8 mouse cellular contexts compared by ENCODE assay signal in the genomic region with DNA sequence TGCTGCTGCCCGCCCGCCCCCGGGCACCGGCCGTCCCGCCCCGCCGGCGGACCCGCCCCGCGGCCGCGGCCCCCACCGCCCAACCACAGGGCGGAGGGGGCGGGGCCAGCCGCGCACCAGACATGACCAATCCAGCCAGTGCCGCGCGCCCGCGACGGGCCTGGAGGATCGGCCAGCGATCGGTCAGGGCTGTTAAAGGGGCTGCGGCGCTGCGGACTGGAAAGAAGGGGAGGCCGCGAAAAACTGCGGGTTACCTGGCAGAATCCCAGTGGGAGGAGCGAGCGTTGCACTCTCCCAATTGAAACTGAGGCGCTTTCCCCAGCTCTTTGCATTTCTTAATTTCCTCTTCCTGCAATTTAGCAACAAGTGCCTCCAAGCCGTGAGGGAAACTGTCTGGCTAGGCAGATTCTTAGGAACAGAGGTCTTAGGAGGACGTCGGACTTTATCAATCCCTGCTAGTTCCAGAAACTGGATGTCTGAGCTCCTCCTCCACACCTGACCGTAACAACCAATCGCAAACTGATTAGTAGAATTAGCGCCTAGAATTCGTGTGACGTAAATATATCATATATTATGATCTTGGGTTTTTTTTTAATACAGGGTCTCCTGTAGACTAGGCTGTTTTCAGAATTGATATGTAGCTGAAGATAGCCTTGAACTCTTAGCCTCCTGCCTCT. TPM values are rescaled to one million over a fixed set of nuclear protein-coding genes. Genes with fewer than 3 reads are reported as not detected.
DNase-seq lines count a peak whose midpoint lies in the region; ATAC-seq and TF ChIP-seq lines count a peak whose summit lies in the region.

TSS of gene Tex2 (minus strand) at position 463 of the 677 bp plus-strand sequence.

- TF ChIP-seq CTCF in C2C12 (IDR thresholded peaks at IDR 0.05; ENCODE audit: control insufficient read depth, insufficient read depth, insufficient read length) = no peak
- TF ChIP-seq CTCF in brain, embryonic 14.5 days (IDR thresholded peaks at IDR 0.05; ENCODE audit: borderline replicate concordance, extremely low read depth, insufficient read depth, insufficient read length) = no peak
- peak; percentile 8; the same call in 1 of the 2 replicates for TF ChIP-seq CTCF in kidney, postnatal 0 days (IDR thresholded peaks at IDR 0.05; ENCODE audit: low read depth)

- H3K4me2 ChIP-seq in heart, embryonic 12.5 days = peak within 1 kb of the TSS; percentile 75
- H3K4me2 ChIP-seq in kidney, postnatal 0 days (ENCODE audit: low read length) = peak within 1 kb of the TSS; percentile 76
- H3K4me2 ChIP-seq in liver, embryonic 11.5 days = peak within 1 kb of the TSS; percentile 83
- H3K4me2 ChIP-seq in stomach, embryonic 15.5 days = peak within 1 kb of the TSS; percentile 89

- no peaks in the 10 kb centered on the region for H3K79me3 ChIP-seq in C2C12 (ENCODE audit: low read depth)

- H3K27me3 ChIP-seq in C2C12 (ENCODE audit: control insufficient read depth, insufficient read depth, insufficient read length) = no peaks in the 10 kb centered on the region
- H3K27me3 ChIP-seq in erythroblast, embryonic 14.5 days (ENCODE audit: control insufficient read depth) = 0 out of 2 replicates have a peak, but pooled peaks cover 3% of the 10 kb centered on the region
- no peaks in the 10 kb centered on the region for H3K27me3 ChIP-seq in heart, embryonic 12.5 days (replicated peaks)
- H3K27me3 ChIP-seq in kidney, postnatal 0 days (ENCODE audit: insufficient read depth, low read length) = no peaks in the 10 kb centered on the region
- no peaks in the 10 kb centered on the region for H3K27me3 ChIP-seq in liver, embryonic 11.5 days (replicated peaks; ENCODE audit: control insufficient read depth, insufficient read depth, low read length)
- H3K27me3 ChIP-seq in stomach, embryonic 15.5 days (replicated peaks) = no peaks in the 10 kb centered on the region

- WGBS in heart, embryonic 12.5 days = 1% methylated on average over 45 of the region's 45 CpGs
- WGBS in kidney, postnatal 0 days = under 1% methylated on average over 43 of the region's 45 CpGs
- under 1% methylated on average over 45 of the region's 45 CpGs for WGBS in liver, embryonic 11.5 days
- under 1% methylated on average over 45 of the region's 45 CpGs for WGBS in stomach, embryonic 15.5 days

- peak within 1 kb of the TSS; percentile 92 for H3ac ChIP-seq in C2C12 (ENCODE audit: control insufficient read depth, insufficient read length, low read depth)

- ATAC-seq in heart, embryonic 12.5 days (ENCODE audit: insufficient number of reproducible peaks, low FRiP score) = peak; percentile 95
- ATAC-seq in kidney, postnatal 0 days (replicated peaks; ENCODE audit: low FRiP score, low read depth) = peak; percentile 98
- ATAC-seq in liver, embryonic 11.5 days (replicated peaks; ENCODE audit: low FRiP score) = peak; percentile 95
- peak; percentile 97 for ATAC-seq in stomach, embryonic 15.5 days (ENCODE audit: insufficient read depth, low FRiP score, low read depth)

- peak within 1 kb of the TSS; percentile 82 for H3K4me3 ChIP-seq in C2C12 (ENCODE audit: insufficient read depth, poor library complexity, severe bottlenecking)
- peak within 1 kb of the TSS; percentile 88 for H3K4me3 ChIP-seq in erythroblast, embryonic 14.5 days (replicated peaks)
- H3K4me3 ChIP-seq in heart, embryonic 12.5 days = peak within 1 kb of the TSS; percentile 83
- peak within 1 kb of the TSS; percentile 73 for H3K4me3 ChIP-seq in kidney, postnatal 0 days (replicated peaks; ENCODE audit: low read depth, low read length)
- peak within 1 kb of the TSS; percentile 96 for H3K4me3 ChIP-seq in liver, embryonic 11.5 days (ENCODE audit: low read depth, low read length)
- peak within 1 kb of the TSS; percentile 99 for H3K4me3 ChIP-seq in stomach, embryonic 15.5 days (replicated peaks)

- DNase-seq in brain, embryonic 14.5 days (ENCODE audit: low read depth) = peak; percentile 98
- DNase-seq in kidney, postnatal 0 days (ENCODE audit: low spot score) = peak; percentile 98
- peak; percentile 94 for DNase-seq in liver, embryonic 11.5 days (ENCODE audit: low spot score)
- peak; percentile 83 for DNase-seq in naive thymus-derived CD4-positive, alpha-beta T cell, adult 2 months (ENCODE audit: low read depth)

- peak within 1 kb of the TSS; percentile 83 for H3K27ac ChIP-seq in heart, embryonic 12.5 days (ENCODE audit: poor library complexity, severe bottlenecking)
- peak within 1 kb of the TSS; percentile 85 for H3K27ac ChIP-seq in kidney, postnatal 0 days
- H3K27ac ChIP-seq in liver, embryonic 11.5 days (ENCODE audit: low read depth, low read length) = peak within 1 kb of the TSS; percentile 94
- peak within 1 kb of the TSS; percentile 94 for H3K27ac ChIP-seq in stomach, embryonic 15.5 days

- H3K9me3 ChIP-seq in erythroblast, embryonic 14.5 days (ENCODE audit: control insufficient read depth, low read length) = no peaks in the 10 kb centered on the region
- no peaks in the 10 kb centered on the region for H3K9me3 ChIP-seq in heart, embryonic 12.5 days (replicated peaks)
- no peaks in the 10 kb centered on the region for H3K9me3 ChIP-seq in kidney, postnatal 0 days (replicated peaks; ENCODE audit: low read length)
- H3K9me3 ChIP-seq in liver, embryonic 11.5 days (ENCODE audit: control insufficient read depth, low read length) = no peaks in the 10 kb centered on the region
- H3K9me3 ChIP-seq in stomach, embryonic 15.5 days = no peaks in the 10 kb centered on the region

- H3K4me1 ChIP-seq in erythroblast, embryonic 14.5 days (ENCODE audit: control insufficient read depth) = peaks cover 43% of the 10 kb centered on the region
- H3K4me1 ChIP-seq in heart, embryonic 12.5 days (replicated peaks) = peaks cover 40% of the 10 kb centered on the region
- H3K4me1 ChIP-seq in kidney, postnatal 0 days (replicated peaks; ENCODE audit: insufficient read depth, low read length) = peaks cover 8% of the 10 kb centered on the region; the same call in 1 of the 2 replicates
- peaks cover 21% of the 10 kb centered on the region for H3K4me1 ChIP-seq in liver, embryonic 11.5 days (replicated peaks; ENCODE audit: control insufficient read depth, insufficient read depth, low read length)
- H3K4me1 ChIP-seq in stomach, embryonic 15.5 days = peaks cover 18% of the 10 kb centered on the region

- TF ChIP-seq POLR2A in brain, embryonic 14.5 days (IDR thresholded peaks at IDR 0.05; ENCODE audit: borderline replicate concordance, extremely low read depth, insufficient read depth, insufficient read length, poor library complexity, severe bottlenecking) = no peak

- H3K79me2 ChIP-seq in C2C12 (ENCODE audit: control insufficient read depth, insufficient read depth) = peaks cover 28% of the 10 kb centered on the region

- peak within 1 kb of the TSS; percentile 91 for H3K9ac ChIP-seq in heart, embryonic 12.5 days
- H3K9ac ChIP-seq in kidney, postnatal 0 days (ENCODE audit: low read depth, low read length) = peak within 1 kb of the TSS; percentile 86
- H3K9ac ChIP-seq in liver, embryonic 11.5 days (ENCODE audit: low read depth, low read length) = peak within 1 kb of the TSS; percentile 93
- peak within 1 kb of the TSS; percentile 90 for H3K9ac ChIP-seq in stomach, embryonic 15.5 days

- no peaks in the 10 kb centered on the region for H3K36me3 ChIP-seq in C2C12 (ENCODE audit: control insufficient read depth, insufficient read depth)
- no peaks in the 10 kb centered on the region for H3K36me3 ChIP-seq in erythroblast, embryonic 14.5 days (ENCODE audit: control insufficient read depth)
- no peaks in the 10 kb centered on the region for H3K36me3 ChIP-seq in heart, embryonic 12.5 days
- H3K36me3 ChIP-seq in kidney, postnatal 0 days (ENCODE audit: insufficient read depth, low read length) = no peaks in the 10 kb centered on the region
- no peaks in the 10 kb centered on the region for H3K36me3 ChIP-seq in liver, embryonic 11.5 days (ENCODE audit: control insufficient read depth, insufficient read depth, low read length)
- no peaks in the 10 kb centered on the region for H3K36me3 ChIP-seq in stomach, embryonic 15.5 days

TF ChIP-seq in C2C12, 6 proteins besides CTCF, POLR2A, EP300 and RAD21:
- peak; percentile 55 for TF ChIP-seq USF1 (IDR thresholded peaks at IDR 0.05; ENCODE audit: low read depth)
- TF ChIP-seq MYOD1 (IDR thresholded peaks at IDR 0.05; ENCODE audit: control insufficient read depth, insufficient read length, low read depth) = no peak

RNA-seq across cellular contexts. Expression of gene Tex2, which starts in this region (rescaled TPM):
- polyA plus RNA-seq in C2C12 (2012; fragmentation: generic; extraction: Trizol) = 5.9 TPM
- polyA plus RNA-seq in brain, embryonic 14.5 days (2012; rRNA removed) = 18.8 and 34.6 TPM in 2 replicates
- polyA plus RNA-seq in erythroblast, embryonic 14.5 days (2012) = 0.44 and 0.56 TPM in 2 replicates
- polyA plus RNA-seq in heart, embryonic 12.5 days (2016; fragmentation: Nextera tagmentation; extraction: Ambion mirVana) = 19.8 and 20.2 TPM in 2 replicates
- polyA plus RNA-seq in kidney, postnatal 0 days (2015; fragmentation: Nextera tagmentation; extraction: Ambion mirVana) = 8.4 and 9.0 TPM in 2 replicates
- polyA plus RNA-seq in liver, embryonic 11.5 days (2014; fragmentation: Nextera tagmentation; extraction: Ambion mirVana) = 13.4 and 15.9 TPM in 2 replicates
- 10.3 and 11.9 TPM in 2 replicates for polyA plus RNA-seq in stomach, embryonic 15.5 days (2015; fragmentation: Nextera tagmentation; extraction: Ambion mirVana)

Comparison
In these comparisons a context has a peak if more than half of its experiments do, and no peak if none do; other contexts are left out.
1. Peak in every context shown above with its lines: DNase-seq, ATAC-seq, H3K4me3 ChIP-seq and H3K27ac ChIP-seq.